22 mouse cellular contexts compared by ENCODE assay signal in the genomic region with DNA sequence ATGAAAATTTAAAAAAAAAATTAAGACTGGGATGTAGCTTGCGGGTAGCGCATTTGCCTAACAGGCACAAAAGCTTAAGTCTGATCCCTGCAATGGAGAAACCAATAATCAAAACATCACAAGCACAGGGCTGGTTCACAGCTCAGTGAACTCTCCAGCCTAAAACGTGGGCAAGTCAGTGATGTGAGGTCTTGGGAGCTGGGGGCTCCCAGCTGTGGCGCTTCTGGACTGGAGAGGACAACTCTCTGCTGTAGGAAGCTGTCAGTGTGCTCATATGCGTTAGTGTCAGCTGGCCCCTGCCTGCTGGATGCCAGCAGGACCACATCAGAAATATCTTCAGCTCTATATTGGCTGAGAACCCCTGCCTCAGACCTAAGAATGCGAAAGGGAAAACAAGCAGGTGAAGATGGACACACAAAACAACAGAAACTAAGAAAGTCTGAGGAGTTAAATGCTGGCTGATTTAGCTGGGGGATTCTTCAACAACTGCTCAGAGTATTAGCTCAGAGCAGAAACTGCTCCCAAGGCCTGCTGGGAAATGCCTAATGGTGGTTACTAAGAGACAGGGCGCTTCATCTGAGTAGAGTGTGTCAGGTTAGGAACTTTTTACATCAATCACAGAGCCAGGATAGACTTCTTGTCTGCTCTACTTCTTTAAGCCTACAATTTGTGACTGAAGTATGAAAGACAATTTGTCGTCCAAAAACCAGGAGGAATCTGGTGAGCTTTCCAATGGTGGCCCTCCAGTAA. TPM values are rescaled to one million over a fixed set of nuclear protein-coding genes. Genes with fewer than 3 reads are reported as not detected.
DNase-seq lines count a peak whose midpoint lies in the region; ATAC-seq and TF ChIP-seq lines count a peak whose summit lies in the region.
"Had no signal": no experiment of that assay in that cellular context is flagged by ENCODE, and none has a peak within 500 bp of the region (broad histone marks: within the 10 kb centered on the region; RNA-seq: fewer than 3 reads in every experiment).

No protein-coding gene starts in this region.

- H3K36me3 ChIP-seq in heart, embryonic 10.5 days: no peaks in the 10 kb centered on the region
- peaks cover 3% of the 10 kb centered on the region; the same call in 1 of the 2 replicates for H3K36me3 ChIP-seq in heart, adult 2 months (ENCODE audit: control insufficient read depth, insufficient read depth, low read length)
- H3K36me3 ChIP-seq in hindbrain, embryonic 16.5 days (ENCODE audit: control insufficient read depth, insufficient read depth, low read length): no peaks in the 10 kb centered on the region
- no peaks in the 10 kb centered on the region for H3K36me3 ChIP-seq in neural tube, embryonic 14.5 days (ENCODE audit: control insufficient read depth, insufficient read depth, low read length)
- H3K36me3 ChIP-seq: heart, embryonic 12.5 days had no signal

- intact Hi-C loops in heart, adult 2 months (cut with DNase I): no loop called here

- ATAC-seq in hindbrain, embryonic 16.5 days: peak; percentile 61; the same call in 1 of the 2 replicates
- peak; percentile 31; the same call in 1 of the 2 replicates for ATAC-seq in neural tube, embryonic 14.5 days (ENCODE audit: low read depth)
- ATAC-seq: forebrain, embryonic 13.5 days had no signal

- no peak for TF ChIP-seq CTCF in heart, adult 2 months (IDR thresholded peaks at IDR 0.05)

- no peak overlapping the region for H3K4me2 ChIP-seq in hindbrain, embryonic 16.5 days (ENCODE audit: low read length)
- H3K4me2 ChIP-seq in neural tube, embryonic 14.5 days (ENCODE audit: low read depth, low read length): no peak overlapping the region
- H3K4me2 ChIP-seq: forebrain, embryonic 13.5 days; heart, embryonic 12.5 days; liver, embryonic 11.5 days had no signal

- 0 out of 2 replicates have a peak, but pooled peaks cover 2% of the 10 kb centered on the region for H3K79me2 ChIP-seq in heart, adult 2 months (replicated peaks; ENCODE audit: control insufficient read depth, insufficient read depth, low read length)

- peak overlapping the region; percentile 69 for H3K27ac ChIP-seq in heart, embryonic 10.5 days
- H3K27ac ChIP-seq in heart, adult 2 months: no peak overlapping the region
- H3K27ac ChIP-seq in hindbrain, embryonic 16.5 days (ENCODE audit: low read depth, low read length): no peak overlapping the region
- no peak overlapping the region for H3K27ac ChIP-seq in neural tube, embryonic 14.5 days (ENCODE audit: low read depth, low read length)
- H3K27ac ChIP-seq: forebrain, embryonic 13.5 days had no signal

- H3K9me3 ChIP-seq in heart, embryonic 10.5 days: no peaks in the 10 kb centered on the region
- no peaks in the 10 kb centered on the region for H3K9me3 ChIP-seq in hindbrain, embryonic 16.5 days (ENCODE audit: control insufficient read depth, low read length)
- no peaks in the 10 kb centered on the region for H3K9me3 ChIP-seq in neural tube, embryonic 14.5 days (ENCODE audit: control insufficient read depth, low read length)
- H3K9me3 ChIP-seq: forebrain, embryonic 13.5 days; heart, embryonic 12.5 days had no signal

- H3K4me1 ChIP-seq in heart, embryonic 10.5 days: peaks cover 15% of the 10 kb centered on the region
- H3K4me1 ChIP-seq in heart, adult 2 months (ENCODE audit: control insufficient read depth, insufficient read depth, low read length): no peaks in the 10 kb centered on the region
- H3K4me1 ChIP-seq in hindbrain, embryonic 16.5 days (ENCODE audit: control insufficient read depth, insufficient read depth, low read depth, low read length): no peaks in the 10 kb centered on the region
- H3K4me1 ChIP-seq in neural tube, embryonic 14.5 days (ENCODE audit: control insufficient read depth, insufficient read depth, low read length): no peaks in the 10 kb centered on the region
- H3K4me1 ChIP-seq: forebrain, embryonic 13.5 days had no signal

- WGBS in heart, embryonic 10.5 days: 72% methylated on average over 8 of the region's 8 CpGs
- WGBS in heart, adult 2 months: 75% methylated on average over 8 of the region's 8 CpGs
- WGBS in hindbrain, embryonic 16.5 days: 63% methylated on average over 8 of the region's 8 CpGs
- WGBS in neural tube, embryonic 14.5 days: 72% methylated on average over 8 of the region's 8 CpGs

- H3K9ac ChIP-seq in heart, adult 2 months (ENCODE audit: low read depth, low read length): no peak overlapping the region
- H3K9ac ChIP-seq in hindbrain, embryonic 16.5 days (ENCODE audit: low read depth, low read length): no peak overlapping the region
- H3K9ac ChIP-seq in neural tube, embryonic 14.5 days (replicated peaks; ENCODE audit: low read depth, low read length): no peak overlapping the region
- H3K9ac ChIP-seq: forebrain, embryonic 13.5 days; heart, embryonic 12.5 days had no signal

- DNase-seq in heart, embryonic 10.5 days (ENCODE audit: low spot score): peak; percentile 56
- no peak for DNase-seq in heart, adult 2 months
- peak; percentile 46 for DNase-seq in brain, adult 2 months (ENCODE audit: low read depth, low spot score)
- DNase-seq in urinary bladder, adult 18-20 months (ENCODE audit: low spot score in 2 of 2): no peak
- no peak for DNase-seq in ovary, postnatal 10 days (ENCODE audit: low spot score)
- DNase-seq: adrenal gland, postnatal 25 days; cerebellum, adult 18-20 months; cerebellum, postnatal 36 days; heart, postnatal 14 days; kidney, adult 2 months; kidney, postnatal 10 days; left cerebral cortex, postnatal 4 days; lung, adult 18-20 months; lung, postnatal 14 days; right cerebral cortex, adult 18-20 months; thymus, postnatal 14 days had no signal

- H3K4me3 ChIP-seq in heart, embryonic 10.5 days: no peak overlapping the region
- no peak overlapping the region for H3K4me3 ChIP-seq in heart, adult 2 months
- no peak overlapping the region for H3K4me3 ChIP-seq in hindbrain, embryonic 16.5 days (ENCODE audit: low read length)
- H3K4me3 ChIP-seq in neural tube, embryonic 14.5 days (ENCODE audit: low read depth, low read length): no peak overlapping the region
- H3K4me3 ChIP-seq: forebrain, embryonic 13.5 days; heart, embryonic 12.5 days had no signal

- no peak for TF ChIP-seq POLR2A in heart, adult 2 months (IDR thresholded peaks at IDR 0.05; ENCODE audit: insufficient read depth, low read depth, low read length)

- TF ChIP-seq EP300 in heart, adult 2 months (IDR thresholded peaks at IDR 0.05; ENCODE audit: insufficient read depth, low read depth, low read length): no peak

- H3K27me3 ChIP-seq in heart, embryonic 10.5 days (ENCODE audit: insufficient read depth, poor library complexity, severe bottlenecking): no peaks in the 10 kb centered on the region
- no peaks in the 10 kb centered on the region for H3K27me3 ChIP-seq in heart, adult 2 months (ENCODE audit: control insufficient read depth, insufficient read depth, low read length)
- H3K27me3 ChIP-seq in hindbrain, embryonic 16.5 days (replicated peaks; ENCODE audit: control insufficient read depth, insufficient read depth, low read length): no peaks in the 10 kb centered on the region
- H3K27me3 ChIP-seq in neural tube, embryonic 14.5 days (ENCODE audit: control insufficient read depth, insufficient read depth, low read length): no peaks in the 10 kb centered on the region
- H3K27me3 ChIP-seq: CH12.LX; forebrain, embryonic 13.5 days; heart, embryonic 12.5 days had no signal

RNA-seq across cellular contexts. Expression of a gene that starts 16.2 kb away (rescaled TPM):
- 1.4 and 2.5 TPM in 2 replicates for polyA plus RNA-seq in heart, embryonic 10.5 days (2016; fragmentation: Nextera tagmentation; extraction: Ambion mirVana)
- total RNA-seq in heart, adult 2 months (2021): 100 to 1,000 TPM; 335 to 392 TPM
- 46.3 and 76.5 TPM in 2 replicates for polyA plus RNA-seq in heart, adult 2 months (2012; rRNA removed)
- 0.21 and 0.25 TPM in 2 replicates for polyA plus RNA-seq in hindbrain, embryonic 16.5 days (2015; fragmentation: Nextera tagmentation; extraction: Ambion mirVana)
- polyA plus RNA-seq in neural tube, embryonic 14.5 days (2014; fragmentation: Nextera tagmentation; extraction: Ambion mirVana): 0.24 and 0.39 TPM in 2 replicates

Comparison
In these comparisons a context has a peak if more than half of its experiments do, and no peak if none do; other contexts are left out.
1. DNase-seq: peak in heart, embryonic 10.5 days (single experiment) and brain, adult 2 months (single experiment); none in heart, adult 2 months (0 of 2), urinary bladder, adult 18-20 months (0 of 2) and ovary, postnatal 10 days (single experiment).
2. RNA of a gene that starts 16.2 kb away (polyA plus RNA-seq): 46.3 to 76.5 TPM in heart, adult 2 months; 1.4 to 2.5 TPM in heart, embryonic 10.5 days, 0.24 to 0.39 TPM in neural tube, embryonic 14.5 days and 0.21 to 0.25 TPM in hindbrain, embryonic 16.5 days; every median in the first group is over 10 times any median in the second.